Mouse (Mus musculus): ENCODE measurements around the gene Iglon5. TPM values are rescaled to one million over a fixed set of nuclear protein-coding genes. Genes with fewer than 3 reads are reported as not detected.

The Iglon5 gene
- polyA plus RNA-seq, 1 experiment from 2014 or later, result 0.38 TPM

GRCm38 (mm10) chr7:43427406-43427805 lies 62.5 kb downstream of the Iglon5 start, which contains the start of gene Lim2:
Gene Lim2, plus strand, starts transcription at chr7:43427670.
- no peak within 1 kb of the TSS for H3K4me3 ChIP-seq (ENCODE audit: low read depth, low read length)
- no peak within 1 kb of the TSS for H3K27ac ChIP-seq (ENCODE audit: low read depth)
- ATAC-seq (ENCODE audit: insufficient read depth) (no peak), DNase-seq (no peak)
- H3K36me3 ChIP-seq (ENCODE audit: insufficient read depth), result no peaks in the 10 kb centered on the region
- no peak within 1 kb of the TSS for H3K9ac ChIP-seq
- TF ChIP-seq CTCF (IDR thresholded peaks at IDR 0.05; ENCODE audit: low read depth), result no peak
- H3K4me1 ChIP-seq (ENCODE audit: insufficient read depth), result no peaks in the 10 kb centered on the region
- no peaks in the 10 kb centered on the region for H3K9me3 ChIP-seq (ENCODE audit: low read depth, low read length)
- no peak within 1 kb of the TSS for H3K4me2 ChIP-seq
- 78% methylated on average over 8 of the region's 8 CpGs for WGBS
- H3K27me3 ChIP-seq (ENCODE audit: insufficient read depth, low read length), result no peaks in the 10 kb centered on the region

- no peak for TF ChIP-seq CTCF (IDR thresholded peaks at IDR 0.05; ENCODE audit: low read depth)
- DNase-seq (no peak), ATAC-seq (ENCODE audit: insufficient read depth) (no peak)
- no peaks in the 10 kb centered on the region for H3K36me3 ChIP-seq (ENCODE audit: insufficient read depth)
- no peaks in the 10 kb centered on the region for H3K4me1 ChIP-seq (ENCODE audit: insufficient read depth)
- H3K27me3 ChIP-seq (ENCODE audit: insufficient read depth, low read length), result no peaks in the 10 kb centered on the region
- no peak overlapping the region for H3K4me3 ChIP-seq (ENCODE audit: low read depth, low read length)
- no peak overlapping the region for H3K27ac ChIP-seq (ENCODE audit: low read depth)
- 66% methylated on average over 3 of the region's 3 CpGs for WGBS
- H3K9me3 ChIP-seq (ENCODE audit: low read depth, low read length), result no peaks in the 10 kb centered on the region
- H3K9ac ChIP-seq, result no peak overlapping the region
- no peak overlapping the region for H3K4me2 ChIP-seq
Measured at GRCm38 (mm10) chr7:43423991-43424625, 65.8 kb downstream of the Iglon5 start.

- peak overlapping the region; percentile 27; the same call in 1 of the 2 replicates for H3K4me2 ChIP-seq
- H3K36me3 ChIP-seq (ENCODE audit: insufficient read depth), result no peaks in the 10 kb centered on the region
- ATAC-seq (ENCODE audit: insufficient read depth) (peak; percentile 99), DNase-seq (peak; percentile 90)
- no peak overlapping the region for H3K9ac ChIP-seq
- H3K9me3 ChIP-seq (ENCODE audit: low read depth, low read length), result no peaks in the 10 kb centered on the region
- no peaks in the 10 kb centered on the region for H3K27me3 ChIP-seq (ENCODE audit: insufficient read depth, low read length)
- TF ChIP-seq CTCF (IDR thresholded peaks at IDR 0.05; ENCODE audit: low read depth), result peak; percentile 91
- H3K27ac ChIP-seq (ENCODE audit: low read depth), result no peak overlapping the region
- H3K4me1 ChIP-seq (ENCODE audit: insufficient read depth), result no peaks in the 10 kb centered on the region
- 12% methylated on average over 11 of the region's 11 CpGs for WGBS
- no peak overlapping the region for H3K4me3 ChIP-seq (ENCODE audit: low read depth, low read length)
Measured at GRCm38 (mm10) chr7:43422995-43423617, 66.8 kb downstream of the Iglon5 start.

Small RNAs within 50 kb of the gene (microRNA-seq; reads per million reads assigned to microRNA genes)
- gene Mir7051 (ENCODE audit: borderline number of aligned reads), result not detected

Other genes starting within 250 kb of the Iglon5 start
- 15.5 and 16.3 TPM in 2 replicates for gene Zfp715, start 176.8 kb downstream of the Iglon5 start, polyA plus RNA-seq (2014; fragmentation: Nextera tagmentation; extraction: Ambion mirVana)
- gene Siglecf, start 138.7 kb downstream of the Iglon5 start, polyA plus RNA-seq (2014; fragmentation: Nextera tagmentation; extraction: Ambion mirVana), result 0.13 TPM in 1 of 2 replicates, not detected in the other
- gene Siglecg, start 81.9 kb downstream of the Iglon5 start, polyA plus RNA-seq (2014; fragmentation: Nextera tagmentation; extraction: Ambion mirVana), result 0.37 and 0.60 TPM in 2 replicates
- gene Lim2, start 62.4 kb downstream of the Iglon5 start, polyA plus RNA-seq (2014; fragmentation: Nextera tagmentation; extraction: Ambion mirVana), result not detected in 2 replicates
- gene Nkg7, start 53.0 kb downstream of the Iglon5 start, polyA plus RNA-seq (2014; fragmentation: Nextera tagmentation; extraction: Ambion mirVana), result 0.58 and 1.3 TPM in 2 replicates
- gene Cldnd2, start 49.3 kb downstream of the Iglon5 start, polyA plus RNA-seq (2014; fragmentation: Nextera tagmentation; extraction: Ambion mirVana), result not detected in 2 replicates
- gene Etfb, start 46.0 kb downstream of the Iglon5 start, polyA plus RNA-seq (2014; fragmentation: Nextera tagmentation; extraction: Ambion mirVana), result 306 and 314 TPM in 2 replicates
- 0.37 TPM in 1 of 2 replicates, not detected in the other for gene Gm45233, start 45.9 kb downstream of the Iglon5 start, polyA plus RNA-seq (2014; fragmentation: Nextera tagmentation; extraction: Ambion mirVana)
- 2.1 and 2.4 TPM in 2 replicates for gene Vsig10l, start 26.9 kb downstream of the Iglon5 start, polyA plus RNA-seq (2014; fragmentation: Nextera tagmentation; extraction: Ambion mirVana)
- not detected in 2 replicates for gene 4931406B18Rik, start 15.9 kb upstream of the Iglon5 start, polyA plus RNA-seq (2014; fragmentation: Nextera tagmentation; extraction: Ambion mirVana)
- gene Cd33, start 54.4 kb upstream of the Iglon5 start, polyA plus RNA-seq (2014; fragmentation: Nextera tagmentation; extraction: Ambion mirVana), result 1.8 and 2.0 TPM in 2 replicates
- gene Zfp658, start 72.2 kb upstream of the Iglon5 start, polyA plus RNA-seq (2014; fragmentation: Nextera tagmentation; extraction: Ambion mirVana), result 4.9 and 5.3 TPM in 2 replicates
- gene Zfp719, start 89.5 kb upstream of the Iglon5 start, polyA plus RNA-seq (2014; fragmentation: Nextera tagmentation; extraction: Ambion mirVana), result 14.6 and 15.1 TPM in 2 replicates
- 0.23 and 0.33 TPM in 2 replicates for gene Zfp819, start 117.1 kb upstream of the Iglon5 start, polyA plus RNA-seq (2014; fragmentation: Nextera tagmentation; extraction: Ambion mirVana)
- gene Ceacam18, start 144.6 kb upstream of the Iglon5 start, polyA plus RNA-seq (2014; fragmentation: Nextera tagmentation; extraction: Ambion mirVana), result not detected in 2 replicates
- 0.62 and 1.1 TPM in 2 replicates for gene Siglece, start 170.1 kb upstream of the Iglon5 start, polyA plus RNA-seq (2014; fragmentation: Nextera tagmentation; extraction: Ambion mirVana)
- 10.8 TPM in 2 replicates for gene Ctu1, start 181.9 kb upstream of the Iglon5 start, polyA plus RNA-seq (2014; fragmentation: Nextera tagmentation; extraction: Ambion mirVana)
- not detected in 2 replicates for gene Klk14, start 200.3 kb upstream of the Iglon5 start, polyA plus RNA-seq (2014; fragmentation: Nextera tagmentation; extraction: Ambion mirVana)
- 1.3 and 1.7 TPM in 2 replicates for gene Klk13, start 222.5 kb upstream of the Iglon5 start, polyA plus RNA-seq (2014; fragmentation: Nextera tagmentation; extraction: Ambion mirVana)